Mouse (Mus musculus) macrophage (primary cell): ENCODE results near the gene Arl5c. TPM values are rescaled to one million over a fixed set of nuclear protein-coding genes. Genes with fewer than 3 reads are reported as not detected.

Experiments
- H3K27ac ChIP-seq: fragments of 350-480 bp; formaldehyde crosslinking; 2 replicates; pipeline ENCODE4 v1.9.0; 2021
- H3K36me3 ChIP-seq: fragments of 350-480 bp; formaldehyde crosslinking; 2 replicates; pipeline ENCODE4 v1.9.0; 2021; ENCODE audit errors: inconsistent target
- H3K4me3 ChIP-seq: fragments of 350-480 bp; formaldehyde crosslinking; 2 replicates; pipeline ENCODE4 v1.9.0; 2021; ENCODE audit errors: inconsistent target
- H3K79me2 ChIP-seq: fragments of 350-480 bp; formaldehyde crosslinking; 2 replicates; pipeline ENCODE4 v1.9.0; 2021; ENCODE audit errors: inconsistent target
- WGBS: methylation state at CpG from one replicate; pipeline ENCODE4 v1.1.7; 2026; ENCODE audit warnings: inconsistent platforms; ENCODE audit not compliant: missing documents; 5-methylcytosine and 5-hydroxymethylcytosine counted together
- polyA plus RNA-seq: library from polyadenylated mRNA; stranded (reverse); fragments of 250-400 nt; gene quantifications from 3 replicates; pipeline ENCODE4 v1.2.4, GENCODE M21; 2018; ENCODE audit warnings: inconsistent platforms

Gene Arl5c
- polyA plus RNA-seq, 1 experiment from 2014 or later = 38.4 TPM

DNA sequence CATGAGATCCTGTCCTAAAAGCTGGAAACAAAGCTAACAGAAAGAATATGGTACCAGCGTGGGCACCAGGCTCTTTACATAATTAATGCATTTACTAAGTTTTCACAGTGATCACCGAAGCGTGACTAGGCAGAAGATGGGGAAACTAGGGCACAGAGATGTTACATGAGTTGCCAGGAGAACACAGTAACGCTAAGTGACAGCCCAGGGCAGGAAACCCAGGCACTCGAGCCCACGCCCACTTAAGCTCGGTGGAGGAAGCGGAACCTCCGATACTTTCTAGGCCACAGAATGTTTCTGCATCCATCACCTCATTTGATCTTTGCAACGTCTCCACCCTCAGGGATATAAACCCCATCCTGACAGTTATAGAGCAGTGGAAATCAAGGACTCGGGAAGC lies 12.1 kb upstream of the Arl5c start:
- WGBS = 25% methylated on average over 11 of the region's 11 CpGs
- H3K27ac ChIP-seq = no peak overlapping the region
- H3K36me3 ChIP-seq = no peaks in the 10 kb centered on the region
- no peaks in the 10 kb centered on the region for H3K79me2 ChIP-seq
- H3K4me3 ChIP-seq = no peak overlapping the region

DNA sequence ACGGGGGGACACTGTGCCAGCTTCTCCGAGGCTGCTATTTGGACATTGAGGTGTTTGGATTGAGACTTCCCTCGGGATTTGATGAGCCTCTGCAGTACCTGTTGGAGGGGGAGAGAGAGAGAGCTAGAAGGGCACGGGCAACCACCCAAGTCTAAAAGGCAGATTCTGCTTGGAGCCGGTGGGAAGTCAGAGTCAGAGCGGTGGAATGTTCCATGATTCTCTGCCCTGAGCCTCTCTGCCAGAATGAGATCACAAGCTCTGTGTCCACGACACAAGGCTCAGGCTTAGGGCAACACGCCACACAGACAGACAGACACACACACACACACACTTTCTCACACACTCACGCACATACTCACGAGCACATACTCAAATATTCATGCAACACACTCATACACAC lies 9.7 kb upstream of the Arl5c start:
- Histone ChIP-seq H3K79me2 (no peaks in the 10 kb centered on the region), H3K27ac (no peak overlapping the region), H3K36me3 (no peaks in the 10 kb centered on the region), H3K4me3 (no peak overlapping the region)
- 86% methylated on average over 10 of the region's 10 CpGs for WGBS

DNA sequence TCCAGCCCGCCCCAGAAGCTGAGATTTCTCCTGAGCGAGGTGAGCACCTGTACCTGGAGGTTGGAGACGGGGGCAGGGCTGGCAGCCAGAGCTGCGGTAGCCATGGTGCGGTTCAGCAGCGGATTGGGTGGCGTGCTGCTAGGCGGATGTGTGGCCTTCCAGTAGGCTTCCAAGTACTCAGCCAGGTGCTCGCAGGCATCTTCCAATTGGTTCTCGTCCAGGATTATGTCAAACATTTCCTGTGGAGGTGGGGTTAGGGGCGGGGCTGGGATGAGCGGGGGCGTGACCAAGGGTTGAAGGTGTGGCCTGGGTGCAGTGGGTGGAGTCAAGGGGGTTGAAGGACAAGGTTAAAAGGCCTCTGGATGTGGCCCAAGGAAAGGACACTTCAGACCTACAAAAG lies 9.1 kb upstream of the Arl5c start:
- no peaks in the 10 kb centered on the region for H3K79me2 ChIP-seq
- no peaks in the 10 kb centered on the region for H3K36me3 ChIP-seq
- WGBS = 90% methylated on average over 13 of the region's 13 CpGs

DNA sequence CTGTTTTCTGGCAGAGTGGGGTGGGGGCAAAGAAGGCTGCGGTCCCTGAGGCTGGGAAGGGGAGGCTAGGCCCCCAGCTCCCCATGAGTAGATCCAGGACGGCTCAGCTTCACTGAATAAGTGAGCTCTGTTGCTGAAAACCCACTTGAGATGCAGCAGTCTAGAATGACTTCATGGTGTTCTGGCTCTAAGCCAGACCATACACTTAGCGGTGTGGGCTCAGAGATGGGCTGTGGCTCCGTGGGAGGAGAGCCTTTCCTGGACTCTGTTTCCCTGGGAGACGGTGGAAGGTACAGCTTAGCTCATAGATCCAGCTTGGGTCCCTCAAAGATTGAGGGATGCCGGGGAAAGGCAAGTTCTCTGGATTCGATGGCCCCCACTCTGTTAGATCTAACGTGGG lies 8.2 kb upstream of the Arl5c start:
- H3K4me3 ChIP-seq = no peak overlapping the region
- 83% methylated on average over 8 of the region's 8 CpGs for WGBS
- no peak overlapping the region for H3K27ac ChIP-seq
- H3K79me2 ChIP-seq = no peaks in the 10 kb centered on the region
- H3K36me3 ChIP-seq = no peaks in the 10 kb centered on the region

More for the DNA sequence above, 9.1 kb upstream of the Arl5c start:
- Histone ChIP-seq H3K4me3 (no peak overlapping the region), H3K27ac (no peak overlapping the region)

DNA sequence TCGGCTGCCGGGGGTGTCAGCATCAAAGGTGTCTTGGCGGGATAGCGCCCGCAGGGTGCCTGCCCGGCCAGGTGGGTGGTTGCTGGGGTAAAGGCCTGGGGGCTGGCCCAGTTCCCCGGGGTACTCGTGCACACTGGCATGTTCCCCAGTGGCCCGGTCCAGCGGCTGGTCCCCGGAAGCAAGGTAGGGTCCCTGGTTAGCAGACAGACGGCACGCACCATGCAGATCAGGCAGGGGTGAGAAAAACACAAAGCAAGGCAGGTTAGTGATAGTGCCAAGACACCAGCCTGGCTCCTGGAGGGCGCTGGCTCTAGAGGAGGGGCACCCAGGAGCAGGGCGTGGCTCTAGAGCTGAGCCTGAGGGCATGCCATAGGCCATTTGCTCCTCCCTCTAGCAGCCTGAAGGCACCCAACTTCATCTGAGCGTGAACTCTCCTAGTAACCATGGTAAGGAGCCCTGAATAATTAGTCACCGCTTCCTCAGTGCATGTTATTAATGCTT lies 7.2 kb upstream of the Arl5c start:
- 79% methylated on average over 17 of the region's 17 CpGs for WGBS
- Histone ChIP-seq H3K27ac (no peak overlapping the region), H3K79me2 (no peaks in the 10 kb centered on the region), H3K36me3 (no peaks in the 10 kb centered on the region), H3K4me3 (no peak overlapping the region)

DNA sequence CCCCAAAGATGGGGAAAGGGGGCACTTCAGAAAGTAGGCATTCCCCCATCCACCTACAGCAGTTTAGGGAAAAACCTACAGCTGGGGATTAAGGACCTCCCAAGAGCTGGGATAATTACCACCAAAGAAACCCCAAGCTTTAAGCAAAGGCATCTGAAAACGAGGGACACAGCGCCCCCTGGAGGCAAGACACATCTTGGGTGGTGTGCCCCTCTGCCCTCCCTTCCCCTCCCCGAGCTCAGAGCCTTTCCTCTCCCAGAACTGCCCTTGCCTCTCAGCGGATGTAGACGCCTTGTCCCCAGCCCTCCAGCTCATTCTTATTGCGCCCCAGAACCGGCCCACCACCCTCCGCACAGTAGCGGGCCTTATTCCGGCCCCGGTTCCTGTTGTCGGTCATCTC lies 6.6 kb upstream of the Arl5c start:
- no peak overlapping the region for H3K27ac ChIP-seq
- H3K36me3 ChIP-seq = no peaks in the 10 kb centered on the region
- H3K4me3 ChIP-seq = no peak overlapping the region
- WGBS = 46% methylated on average over 12 of the region's 12 CpGs
- no peaks in the 10 kb centered on the region for H3K79me2 ChIP-seq

DNA sequence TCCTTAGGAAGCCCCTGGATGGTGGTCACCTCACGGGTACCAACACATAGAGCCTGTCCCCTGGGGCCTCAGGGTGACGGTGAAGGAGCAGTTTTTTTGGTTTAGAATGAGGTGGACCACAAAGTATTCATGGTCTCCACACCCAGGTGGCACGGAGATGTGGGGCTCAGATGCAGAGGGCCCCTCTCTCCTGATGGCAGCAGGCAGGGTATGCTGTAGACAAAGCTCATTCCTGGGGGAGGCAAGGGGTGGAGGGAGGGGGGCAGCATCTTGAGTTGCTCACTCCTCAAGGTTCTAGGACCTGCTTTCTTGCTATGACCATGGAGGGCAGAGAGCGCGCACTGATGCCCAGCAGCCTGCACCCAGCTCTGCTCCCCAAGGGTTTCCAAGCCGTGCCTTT lies 6.0 kb upstream of the Arl5c start:
- H3K4me3 ChIP-seq = no peak overlapping the region
- H3K27ac ChIP-seq = no peak overlapping the region
- H3K79me2 ChIP-seq = no peaks in the 10 kb centered on the region
- no peaks in the 10 kb centered on the region for H3K36me3 ChIP-seq
- WGBS = 92% methylated on average over 6 of the region's 6 CpGs

DNA sequence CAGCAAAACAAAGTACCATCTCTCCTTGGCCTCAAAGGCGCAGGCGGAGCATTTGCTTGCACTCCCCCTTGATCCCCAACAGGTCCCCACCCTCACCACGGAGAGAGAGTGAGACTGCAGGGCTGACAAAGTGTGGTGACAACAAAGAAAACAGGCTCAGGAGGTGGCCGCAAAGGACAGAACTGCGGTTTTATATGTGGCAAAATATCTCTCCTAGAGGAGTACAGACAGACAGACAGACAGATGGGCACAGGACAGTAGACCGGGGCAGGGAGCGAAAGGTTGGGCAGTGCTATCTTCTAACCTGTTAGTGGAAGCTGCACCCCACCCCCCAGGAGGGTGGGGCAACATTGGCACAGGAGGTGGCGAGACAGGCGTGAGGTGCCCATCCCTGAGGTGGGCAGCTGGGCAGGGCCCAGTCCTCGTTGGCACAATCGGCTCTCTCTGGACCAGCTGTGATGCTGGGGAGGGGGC lies 5.4 kb upstream of the Arl5c start:
- no peaks in the 10 kb centered on the region for H3K36me3 ChIP-seq
- no peaks in the 10 kb centered on the region for H3K79me2 ChIP-seq
- 61% methylated on average over 11 of the region's 11 CpGs for WGBS
- H3K27ac ChIP-seq = no peak overlapping the region
- no peak overlapping the region for H3K4me3 ChIP-seq

DNA sequence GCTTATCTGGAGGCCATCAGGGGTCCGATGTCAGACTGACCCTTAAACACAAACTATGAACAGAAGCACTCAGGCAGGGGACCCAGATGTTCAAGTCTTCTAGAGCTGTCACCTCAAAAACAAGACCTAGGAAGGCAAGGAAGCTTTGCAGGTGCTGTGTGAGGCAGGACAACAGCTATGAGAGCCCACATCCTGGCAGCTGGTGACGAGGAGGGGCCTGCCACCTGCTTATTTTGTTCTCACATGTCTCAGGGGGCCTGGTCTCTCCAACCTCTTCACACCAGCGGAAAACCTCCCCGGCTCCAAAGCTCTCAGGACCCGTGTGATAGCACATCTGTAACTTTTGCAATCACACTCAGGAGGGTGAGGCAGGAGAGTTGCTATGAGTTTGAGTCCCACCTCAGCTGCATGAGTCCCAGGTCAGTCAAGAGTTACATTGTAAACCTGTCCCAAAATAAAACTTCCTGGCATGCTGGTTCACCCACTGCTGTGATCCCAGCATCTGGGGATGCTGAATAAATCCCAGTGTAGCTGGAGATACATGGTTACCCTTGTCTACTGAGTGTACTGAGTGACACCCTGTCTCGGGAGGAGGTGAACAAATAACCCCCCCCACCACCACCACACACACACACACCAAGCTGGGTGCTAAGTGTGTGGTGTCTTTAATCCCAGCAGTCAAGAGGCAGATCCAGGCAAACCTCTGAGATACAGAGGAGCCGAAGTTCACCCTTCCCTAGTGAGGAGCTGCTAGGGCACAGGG lies 4.6 kb upstream of the Arl5c start:
- whole genome bisulfite sequencing = 63% methylated on average over 7 of the region's 7 CpGs
- no peaks in the 10 kb centered on the region for H3K36me3 ChIP-seq
- H3K4me3 ChIP-seq = no peak overlapping the region
- H3K27ac ChIP-seq = no peak overlapping the region
- no peaks in the 10 kb centered on the region for H3K79me2 ChIP-seq

DNA sequence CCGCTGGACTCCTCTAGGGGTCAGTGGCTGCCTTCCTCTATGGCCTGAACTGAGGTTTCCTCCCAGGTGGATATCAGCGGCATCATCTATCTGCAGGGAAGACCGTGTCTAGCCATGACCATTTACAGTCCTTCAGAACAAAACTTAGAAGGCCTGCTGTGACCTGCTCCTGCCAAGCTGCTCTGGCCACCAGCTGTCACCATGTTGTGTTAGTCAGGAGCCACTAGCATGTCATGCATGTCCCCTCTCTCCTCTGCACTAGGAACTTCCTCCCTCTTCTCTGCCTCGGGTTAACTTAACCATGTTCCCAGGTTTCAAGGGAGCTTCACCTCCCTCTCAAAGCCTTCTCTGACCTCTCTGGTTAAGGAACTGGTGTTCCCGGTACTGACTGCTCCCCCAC lies 3.8 kb upstream of the Arl5c start:
- Histone ChIP-seq H3K27ac (no peak overlapping the region), H3K36me3 (no peaks in the 10 kb centered on the region), H3K4me3 (no peak overlapping the region), H3K79me2 (peaks cover 5% of the 10 kb centered on the region; the same call in 1 of the 2 replicates)
- WGBS = 53% methylated on average over 5 of the region's 5 CpGs

DNA sequence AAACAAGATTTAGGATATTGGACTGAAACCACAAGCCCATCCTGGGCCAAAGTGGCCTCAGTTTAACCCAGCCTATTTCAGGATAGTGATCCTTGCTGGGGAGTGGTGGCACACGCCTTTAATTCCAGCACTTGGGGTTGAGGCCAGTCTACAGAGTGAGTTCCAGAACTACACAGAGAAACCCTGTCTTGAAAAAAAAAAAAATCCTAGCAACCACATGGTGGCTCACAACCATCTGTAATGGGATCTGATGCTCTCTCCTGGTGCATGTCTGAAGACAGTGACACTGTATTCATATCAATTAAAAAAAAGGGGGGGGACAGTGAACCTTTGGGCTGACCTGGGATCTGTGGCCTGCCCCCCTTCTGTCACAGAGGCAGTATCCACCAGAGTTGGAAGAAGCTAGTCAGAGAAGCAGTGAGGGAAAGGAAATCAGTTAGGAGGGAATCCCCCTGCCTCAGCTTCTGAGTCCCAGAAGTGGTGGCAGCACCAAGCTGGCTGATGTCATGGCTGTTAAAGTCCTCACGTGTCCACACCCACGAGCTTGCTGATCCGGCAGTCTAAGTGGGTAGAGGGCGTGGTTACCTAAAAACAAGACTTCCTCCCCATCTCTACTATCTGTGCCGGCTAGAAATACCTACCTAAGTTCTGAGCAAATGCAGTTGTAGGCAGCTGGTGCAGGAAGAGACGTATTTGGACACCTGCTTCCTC lies 3.1 kb upstream of the Arl5c start:
- Histone ChIP-seq H3K36me3 (no peaks in the 10 kb centered on the region), H3K4me3 (no peak overlapping the region), H3K27ac (peak overlapping the region; percentile 43), H3K79me2 (peaks cover 12% of the 10 kb centered on the region; the same call in 1 of the 2 replicates)
- WGBS = 30% methylated on average over 7 of the region's 7 CpGs

DNA sequence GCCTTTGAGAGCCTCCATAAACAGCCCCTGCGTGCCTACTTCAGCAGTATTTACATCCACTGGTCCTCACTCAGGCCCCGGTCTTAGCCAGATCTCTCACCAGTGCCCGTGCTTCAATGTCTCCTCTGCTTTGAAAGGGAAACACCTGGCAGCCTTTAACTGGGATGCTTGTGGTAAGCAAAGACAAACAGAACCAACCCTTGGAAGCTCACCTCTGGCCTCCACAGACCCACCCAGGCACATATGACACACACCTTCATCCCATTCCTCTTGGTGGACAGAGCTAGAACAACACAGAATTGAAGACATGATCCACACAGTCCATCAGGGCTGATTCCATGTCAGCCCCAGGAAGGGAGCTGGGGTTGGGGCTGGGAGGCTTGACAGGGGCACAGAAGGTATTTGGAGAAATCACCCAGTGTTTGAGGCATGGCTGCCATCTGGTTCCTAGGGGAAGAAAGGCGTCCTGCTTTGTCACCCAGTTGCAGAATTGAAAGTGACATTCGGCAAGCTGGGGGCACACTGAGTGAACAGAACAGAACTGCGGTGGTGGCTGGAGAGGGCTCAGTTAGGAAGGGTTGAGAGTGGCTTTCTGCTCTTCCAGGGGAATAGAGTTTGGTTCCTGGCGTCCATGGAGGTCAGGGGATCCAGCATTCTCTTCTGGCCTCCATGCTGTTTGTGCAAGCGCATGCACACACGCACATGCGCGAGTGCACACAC lies 2.3 kb upstream of the Arl5c start:
- Histone ChIP-seq H3K36me3 (no peaks in the 10 kb centered on the region), H3K27ac (peak overlapping the region; percentile 43), H3K4me3 (no peak overlapping the region), H3K79me2 (peaks cover 12% of the 10 kb centered on the region; the same call in 1 of the 2 replicates)
- WGBS = 65% methylated on average over 11 of the region's 11 CpGs

DNA sequence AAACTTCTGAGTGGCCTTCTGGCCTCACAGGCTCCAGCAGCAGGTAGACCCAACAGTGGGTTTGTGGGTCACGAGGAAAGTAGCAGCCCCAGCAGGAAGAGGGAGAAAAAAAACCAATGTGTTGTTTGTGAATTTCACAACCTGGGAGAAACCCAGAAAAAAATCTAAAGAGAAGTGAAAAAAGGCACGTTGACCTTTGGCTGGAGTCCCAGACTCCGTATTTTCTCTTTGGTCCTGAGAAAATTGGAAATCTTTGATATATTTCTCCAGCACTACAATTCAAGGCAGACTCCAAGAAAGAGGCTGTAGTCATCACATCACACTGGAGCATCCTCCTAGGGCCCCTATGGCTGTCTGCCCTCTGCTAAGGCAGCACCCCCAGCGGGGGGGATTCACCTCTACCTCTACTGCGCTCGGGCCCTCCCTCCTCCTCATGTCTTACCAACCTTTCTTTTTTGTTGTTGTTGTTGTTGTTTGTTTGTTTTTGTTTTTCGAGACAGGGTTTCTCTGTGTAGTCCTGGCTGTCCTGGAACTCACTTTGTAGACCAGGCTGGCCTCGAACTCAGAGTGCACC lies 1.5 kb upstream of the Arl5c start:
- H3K4me3 ChIP-seq = no peak overlapping the region
- H3K79me2 ChIP-seq = peaks cover 12% of the 10 kb centered on the region; the same call in 1 of the 2 replicates
- H3K36me3 ChIP-seq = peaks cover 5% of the 10 kb centered on the region; the same call in 1 of the 2 replicates
- 53% methylated on average over 8 of the region's 8 CpGs for WGBS
- peak overlapping the region; percentile 43 for H3K27ac ChIP-seq

DNA sequence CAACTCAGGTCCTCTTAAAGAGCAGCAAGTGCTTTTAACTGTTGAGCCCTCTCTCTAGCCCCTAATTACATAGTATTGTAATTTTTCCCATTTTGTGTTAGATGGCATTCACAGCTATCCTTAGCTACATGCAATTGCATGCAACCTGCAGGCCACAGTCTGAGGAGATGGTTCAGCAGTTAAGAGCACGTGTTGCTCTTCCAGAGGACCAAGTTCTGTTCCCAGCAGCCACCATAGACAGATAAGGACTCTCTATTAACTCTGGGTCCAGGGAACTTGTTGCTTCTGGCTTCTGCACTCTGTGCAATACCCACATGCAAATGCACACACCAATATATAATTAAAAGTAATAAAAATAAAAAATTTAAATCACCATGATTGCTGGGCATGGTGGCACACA lies 710 bp upstream of the Arl5c start:
- WGBS = 56% methylated on average over 1 of the region's 1 CpGs
- Histone ChIP-seq H3K27ac (peak overlapping the region; percentile 43; the same call in 1 of the 2 replicates), H3K36me3 (peaks cover 10% of the 10 kb centered on the region; the same call in 1 of the 2 replicates), H3K79me2 (peaks cover 12% of the 10 kb centered on the region; the same call in 1 of the 2 replicates), H3K4me3 (no peak overlapping the region)
